Mouse (Mus musculus): Measurements from ENCODE around the gene Tcf7l2. TPM values are rescaled to one million over a fixed set of nuclear protein-coding genes. Genes with fewer than 3 reads are reported as not detected.

The Tcf7l2 gene
- total and polyA plus RNA-seq, 3 experiments: not detected

DNA sequence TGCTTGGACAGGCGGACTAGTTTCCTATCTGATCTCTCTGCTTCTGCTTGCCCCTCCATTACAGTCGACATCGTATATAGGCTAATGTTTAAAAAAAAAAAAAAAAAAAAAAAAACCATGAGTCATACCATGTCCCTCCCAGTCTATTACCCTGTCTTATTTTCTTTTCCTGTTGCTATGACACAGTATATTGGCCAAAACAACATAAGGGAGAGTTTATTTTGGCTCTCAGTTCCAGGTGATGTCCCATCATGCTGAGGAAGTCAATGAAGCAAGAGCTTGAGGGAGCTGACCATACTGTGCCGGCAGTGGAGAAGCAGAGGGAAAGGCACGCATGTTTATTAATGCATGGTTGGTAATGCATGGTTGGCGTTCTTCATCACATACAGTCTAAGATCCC is 215.1 kb downstream of the Tcf7l2 start:
- in situ Hi-C loops (cut with MboI; ENCODE audit: low pct_ligation_motif_present, low pct_unique_long_range_greater_than_20kb, low sequenced_read_pairs): no loop called here
- H3K4me3 ChIP-seq (replicated peaks in 1 of 3; ENCODE audit: low read depth in 2 of 3, low read length in 2 of 3, poor library complexity in 1 of 3): no peak overlapping the region
- H3K79me2 ChIP-seq (replicated peaks; ENCODE audit: control insufficient read depth, extremely low read depth, insufficient read depth, poor library complexity, severe bottlenecking): no peaks in the 10 kb centered on the region
- no peaks in the 10 kb centered on the region for H3K36me3 ChIP-seq (replicated peaks in 1 of 2; ENCODE audit: control insufficient read depth in 1 of 2, insufficient read depth in 1 of 2, low read length in 1 of 2)
- no peak overlapping the region for H3K4me2 ChIP-seq (ENCODE audit: insufficient read depth, low read depth, poor library complexity, severe bottlenecking)
- no peak overlapping the region for H3K27ac ChIP-seq (ENCODE audit: insufficient read depth, low read depth)
- no peak for TF ChIP-seq SMC3 (IDR thresholded peaks at IDR 0.05; ENCODE audit: low read depth, low read length)
- TF ChIP-seq ZNF384 (IDR thresholded peaks at IDR 0.05; ENCODE audit: low read depth, low read length): no peak
- TF ChIP-seq POLR2AphosphoS2 (IDR thresholded peaks at IDR 0.05; ENCODE audit: low read depth, low read length): no peak
- no peak for TF ChIP-seq JUND (conservative IDR thresholded peaks at IDR 0.05; ENCODE audit: low read depth, low read length)
- TF ChIP-seq RCOR1 (conservative IDR thresholded peaks at IDR 0.05; ENCODE audit: low read depth, low read length): no peak
- TF ChIP-seq SIN3A (IDR thresholded peaks at IDR 0.05; ENCODE audit: low read length): no peak
- TF ChIP-seq EP300 (IDR thresholded peaks at IDR 0.05; ENCODE audit: low read length): no peak
- no peak for TF ChIP-seq USF2 (conservative IDR thresholded peaks at IDR 0.05; ENCODE audit: low read depth, low read length)
- no peak for TF ChIP-seq MEF2A (IDR thresholded peaks at IDR 0.05; ENCODE audit: borderline replicate concordance, low read depth, low read length)
- no peak for TF ChIP-seq E2F4 (IDR thresholded peaks at IDR 0.05; ENCODE audit: insufficient replicate concordance, low read depth, low read length)
- TF ChIP-seq NELFE (IDR thresholded peaks at IDR 0.05; ENCODE audit: low read depth, low read length): no peak
- TF ChIP-seq UBTF (IDR thresholded peaks at IDR 0.05; ENCODE audit: low read depth, low read length): no peak
- no peak for TF ChIP-seq KAT2A (IDR thresholded peaks at IDR 0.05; ENCODE audit: insufficient replicate concordance, low read length)
- TF ChIP-seq IRF4 (IDR thresholded peaks at IDR 0.05; ENCODE audit: low read depth, low read length): no peak
- no peak for TF ChIP-seq RAD21 (IDR thresholded peaks at IDR 0.05; ENCODE audit: low read depth, low read length)
- no peak for TF ChIP-seq POLR2A (IDR thresholded peaks at IDR 0.05; ENCODE audit: low read depth, low read length)
- TF ChIP-seq MAFK (IDR thresholded peaks at IDR 0.05; ENCODE audit: insufficient replicate concordance, low read length): no peak
- no peak for TF ChIP-seq USF1 (IDR thresholded peaks at IDR 0.05; ENCODE audit: low read depth, low read length)
- DNase-seq (ENCODE audit: extremely low read depth): no peak
- peaks cover 40% of the 10 kb centered on the region for H3K27me3 ChIP-seq (replicated peaks)
- H3K4me1 ChIP-seq (ENCODE audit: control insufficient read depth in 1 of 2, insufficient read depth in 2 of 2): no peaks in the 10 kb centered on the region
- H3K9ac ChIP-seq (ENCODE audit: insufficient read depth, low read depth): no peak overlapping the region
- peaks cover 18% of the 10 kb centered on the region for H3K9me3 ChIP-seq (replicated peaks; ENCODE audit: low read length)
- dilution Hi-C loops (cut with MboI; ENCODE audit: extremely low pct_ligation_motif_present, extremely low pct_unique_long_range_greater_than_20kb, low sequenced_read_pairs): no loop called here

DNA sequence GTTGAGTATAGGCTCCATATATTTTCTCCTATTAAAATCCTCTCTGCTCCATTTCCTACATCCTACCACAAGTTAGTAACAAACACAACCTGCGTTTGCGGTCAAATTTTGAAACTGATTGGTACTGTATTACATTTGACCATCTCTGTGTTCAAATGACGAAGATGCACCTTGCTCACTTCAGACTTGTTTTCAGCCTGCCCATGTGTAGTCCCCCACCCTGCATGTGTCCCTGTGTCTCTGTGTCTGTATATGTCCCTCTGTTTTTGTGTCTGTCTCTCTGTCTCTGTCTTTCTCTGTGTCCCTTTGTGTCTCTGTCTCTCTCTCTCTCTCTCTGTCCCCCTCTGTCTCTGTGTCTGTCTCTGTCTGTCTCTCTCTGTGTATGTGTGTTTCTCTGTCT is 222.8 kb downstream of the Tcf7l2 start:
- TF ChIP-seq ZMIZ1 (IDR thresholded peaks at IDR 0.05; ENCODE audit: low read depth, low read length): no peak
- no peak for TF ChIP-seq MYC (IDR thresholded peaks at IDR 0.05; ENCODE audit: low read depth, low read length)
- no peak for TF ChIP-seq CHD2 (IDR thresholded peaks at IDR 0.05; ENCODE audit: low read length)
- no peak for TF ChIP-seq ETS1 (conservative IDR thresholded peaks at IDR 0.05; ENCODE audit: low read depth, low read length)
- TF ChIP-seq BHLHE40 (IDR thresholded peaks at IDR 0.05; ENCODE audit: low read depth, low read length): no peak
- TF ChIP-seq UBTF (IDR thresholded peaks at IDR 0.05; ENCODE audit: low read depth, low read length): no peak
- no peak for TF ChIP-seq ZNF384 (IDR thresholded peaks at IDR 0.05; ENCODE audit: low read depth, low read length)
- no peak for TF ChIP-seq MAX (IDR thresholded peaks at IDR 0.05; ENCODE audit: low read length)
- TF ChIP-seq USF1 (IDR thresholded peaks at IDR 0.05; ENCODE audit: low read depth, low read length): no peak
- TF ChIP-seq MXI1 (IDR thresholded peaks at IDR 0.05; ENCODE audit: low read depth, low read length): no peak
- TF ChIP-seq RAD21 (IDR thresholded peaks at IDR 0.05; ENCODE audit: low read depth, low read length): no peak
- TF ChIP-seq POLR2A (IDR thresholded peaks at IDR 0.05; ENCODE audit: low read depth, low read length): no peak
- TF ChIP-seq KAT2A (IDR thresholded peaks at IDR 0.05; ENCODE audit: insufficient replicate concordance, low read length): no peak
- no peak for TF ChIP-seq JUN (IDR thresholded peaks at IDR 0.05; ENCODE audit: insufficient read depth, low read depth, low read length)
- TF ChIP-seq ZKSCAN1 (IDR thresholded peaks at IDR 0.05; ENCODE audit: borderline replicate concordance, low read depth, low read length): no peak
- TF ChIP-seq CHD1 (IDR thresholded peaks at IDR 0.05; ENCODE audit: low read depth, low read length): no peak
- TF ChIP-seq EP300 (IDR thresholded peaks at IDR 0.05; ENCODE audit: low read length): no peak
- no peak for TF ChIP-seq POLR2AphosphoS2 (IDR thresholded peaks at IDR 0.05; ENCODE audit: low read depth, low read length)
- no peak for TF ChIP-seq SIN3A (IDR thresholded peaks at IDR 0.05; ENCODE audit: low read length)
- in situ Hi-C loops (cut with MboI; ENCODE audit: low pct_ligation_motif_present, low pct_unique_long_range_greater_than_20kb, low sequenced_read_pairs) (no loop called here), dilution Hi-C loops (cut with MboI; ENCODE audit: extremely low pct_ligation_motif_present, extremely low pct_unique_long_range_greater_than_20kb, low sequenced_read_pairs) (no loop called here)
- Histone ChIP-seq H3K27me3 (replicated peaks) (peaks cover 46% of the 10 kb centered on the region), H3K79me2 (replicated peaks; ENCODE audit: control insufficient read depth, extremely low read depth, insufficient read depth, poor library complexity, severe bottlenecking) (no peaks in the 10 kb centered on the region), H3K27ac (ENCODE audit: insufficient read depth, low read depth) (no peak overlapping the region), H3K4me3 (replicated peaks in 1 of 3; ENCODE audit: low read depth in 2 of 3, low read length in 2 of 3, poor library complexity in 1 of 3) (no peak overlapping the region), H3K4me2 (ENCODE audit: insufficient read depth, low read depth, poor library complexity, severe bottlenecking) (no peak overlapping the region), H3K4me1 (ENCODE audit: control insufficient read depth in 1 of 2, insufficient read depth in 2 of 2) (no peaks in the 10 kb centered on the region), H3K9ac (ENCODE audit: insufficient read depth, low read depth) (no peak overlapping the region), H3K36me3 (replicated peaks in 1 of 2; ENCODE audit: control insufficient read depth in 1 of 2, insufficient read depth in 1 of 2, low read length in 1 of 2) (no peaks in the 10 kb centered on the region), H3K9me3 (replicated peaks; ENCODE audit: low read length) (peaks cover 5% of the 10 kb centered on the region)
- DNase-seq (ENCODE audit: extremely low read depth): no peak

All from CH12.LX (cell line).